Mouse (Mus musculus): ENCODE data around the gene Tmem63a. TPM values are rescaled to one million over a fixed set of nuclear protein-coding genes. Genes with fewer than 3 reads are reported as not detected.

Tmem63a gene
- polyA plus RNA-seq, 1 experiment from 2014 or later: 12.1 TPM

GRCm38 (mm10) chr1:181011601-181012000 is 69.5 kb downstream of the Tmem63a start:
- WGBS: 63% methylated on average over 5 of the region's 5 CpGs
- no peak overlapping the region for H3K9ac ChIP-seq (replicated peaks)
- H3K27me3 ChIP-seq: peaks cover 7% of the 10 kb centered on the region; the same call in 1 of the 2 replicates
- no peak overlapping the region for H3K4me3 ChIP-seq (replicated peaks)
- H3K27ac ChIP-seq: no peak overlapping the region
- no peaks in the 10 kb centered on the region for H3K9me3 ChIP-seq
- H3K4me1 ChIP-seq (replicated peaks): peaks cover 7% of the 10 kb centered on the region
- no peak for ATAC-seq (ENCODE audit: insufficient number of reproducible peaks, insufficient read depth, low FRiP score, low TSS enrichment, low read depth)
- no peaks in the 10 kb centered on the region for H3K36me3 ChIP-seq
- H3K4me2 ChIP-seq: no peak overlapping the region

- no peaks in the 10 kb centered on the region for H3K36me3 ChIP-seq
- no peak overlapping the region for H3K9ac ChIP-seq (replicated peaks)
- peaks cover 13% of the 10 kb centered on the region for H3K4me1 ChIP-seq (replicated peaks)
- no peak overlapping the region for H3K27ac ChIP-seq
- peaks cover 7% of the 10 kb centered on the region; the same call in 1 of the 2 replicates for H3K27me3 ChIP-seq
- no peak overlapping the region for H3K4me2 ChIP-seq
- no peak overlapping the region for H3K4me3 ChIP-seq (replicated peaks)
- WGBS: 80% methylated on average over 3 of the region's 3 CpGs
- H3K9me3 ChIP-seq: no peaks in the 10 kb centered on the region
- ATAC-seq (ENCODE audit: insufficient number of reproducible peaks, insufficient read depth, low FRiP score, low TSS enrichment, low read depth): no peak
These were observed 70.3 kb downstream of the Tmem63a start for GRCm38 (mm10) chr1:181012416-181012815.

DNA sequence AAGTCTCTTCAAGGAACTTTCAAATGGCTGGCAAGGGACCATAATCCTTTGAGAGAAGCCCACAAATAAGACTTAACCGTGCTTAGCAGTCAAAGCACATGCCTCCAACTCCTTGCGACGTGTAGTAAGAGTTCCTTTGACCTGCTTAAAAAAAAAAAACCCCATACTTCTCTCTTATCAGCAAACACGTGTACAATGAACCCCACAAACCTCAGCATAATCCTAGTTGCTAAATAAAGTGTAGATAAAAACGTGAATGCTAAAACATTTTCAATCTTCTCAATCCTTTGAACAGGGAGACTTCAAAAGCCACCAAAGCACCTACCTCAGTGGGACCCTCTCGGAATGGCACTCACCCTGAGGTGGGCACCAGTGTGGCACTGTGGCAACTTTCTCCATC is 71.3 kb downstream of the Tmem63a start:
- no peak for ATAC-seq (ENCODE audit: insufficient number of reproducible peaks, insufficient read depth, low FRiP score, low TSS enrichment, low read depth)
- no peaks in the 10 kb centered on the region for H3K36me3 ChIP-seq
- 80% methylated on average over 6 of the region's 6 CpGs for WGBS
- H3K9ac ChIP-seq (replicated peaks): no peak overlapping the region
- no peak overlapping the region for H3K27ac ChIP-seq
- no peak overlapping the region for H3K4me2 ChIP-seq
- peaks cover 13% of the 10 kb centered on the region for H3K4me1 ChIP-seq (replicated peaks)
- peaks cover 13% of the 10 kb centered on the region; the same call in 1 of the 2 replicates for H3K27me3 ChIP-seq
- H3K9me3 ChIP-seq: no peaks in the 10 kb centered on the region
- no peak overlapping the region for H3K4me3 ChIP-seq (replicated peaks)

DNA sequence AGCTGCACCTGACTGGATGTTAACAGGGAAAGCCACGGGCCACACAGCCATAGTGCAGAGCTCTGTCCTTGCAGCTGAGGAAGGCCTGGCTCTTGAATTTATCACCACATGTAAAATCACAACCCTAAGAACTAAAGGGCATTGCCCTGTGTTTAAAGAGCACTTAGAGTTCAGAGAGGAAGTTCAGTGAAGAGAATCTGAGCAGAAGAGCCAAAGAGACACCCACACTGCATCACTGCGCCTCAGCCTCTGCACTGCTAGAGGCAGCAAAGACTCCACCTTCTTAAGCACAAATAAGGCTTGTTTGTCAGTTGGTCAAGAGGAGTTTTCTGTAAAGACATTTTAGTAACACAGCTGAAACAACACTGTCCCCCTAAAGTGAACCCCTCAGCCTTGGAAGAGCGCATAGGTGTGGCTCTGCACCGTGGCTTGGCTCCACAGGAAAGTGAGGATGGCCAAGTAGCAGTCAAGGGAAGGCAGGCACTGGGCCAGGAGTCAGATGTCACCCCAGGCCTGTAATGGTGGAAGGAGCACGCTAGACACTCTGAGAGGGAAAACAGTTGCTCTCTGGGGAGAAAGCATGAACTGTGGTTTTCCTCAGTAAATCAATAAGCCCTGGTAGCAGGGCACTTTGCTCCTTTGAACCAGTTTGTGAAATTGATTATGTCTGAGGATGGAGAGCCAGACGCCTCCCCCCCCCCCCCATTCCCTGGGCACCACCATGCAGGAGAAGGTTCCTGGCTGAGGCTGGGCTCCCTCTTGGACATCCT is 72.8 kb downstream of the Tmem63a start:
- no peak overlapping the region for H3K9ac ChIP-seq (replicated peaks)
- no peaks in the 10 kb centered on the region for H3K36me3 ChIP-seq
- H3K4me2 ChIP-seq: no peak overlapping the region
- no peak overlapping the region for H3K4me3 ChIP-seq (replicated peaks)
- no peak overlapping the region for H3K27ac ChIP-seq
- H3K27me3 ChIP-seq: peaks cover 13% of the 10 kb centered on the region; the same call in 1 of the 2 replicates
- ATAC-seq (ENCODE audit: insufficient number of reproducible peaks, insufficient read depth, low FRiP score, low TSS enrichment, low read depth): no peak
- WGBS: 73% methylated on average over 5 of the region's 6 CpGs
- no peaks in the 10 kb centered on the region for H3K9me3 ChIP-seq
- H3K4me1 ChIP-seq (replicated peaks): peaks cover 13% of the 10 kb centered on the region

DNA sequence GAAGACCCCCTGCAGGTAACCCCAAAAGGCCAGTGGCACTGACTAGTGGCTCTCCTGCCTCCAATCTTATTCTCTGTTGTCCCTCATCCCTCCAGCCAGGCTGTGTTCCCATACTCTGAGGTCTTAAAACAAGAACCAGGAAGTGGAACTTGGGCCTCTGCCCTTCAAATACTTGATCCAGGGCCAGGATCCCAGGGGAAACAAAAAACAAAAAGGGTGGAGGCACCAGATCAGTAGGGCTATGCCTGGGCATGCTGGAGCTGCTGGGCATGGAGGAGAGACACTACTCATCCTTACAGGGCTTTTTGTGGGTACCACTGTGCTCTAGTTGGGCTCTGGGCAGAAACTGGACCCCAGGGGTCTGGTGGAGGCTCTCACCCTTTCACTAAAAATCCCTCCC is 73.4 kb downstream of the Tmem63a start:
- Histone ChIP-seq H3K36me3 (no peaks in the 10 kb centered on the region), H3K4me3 (replicated peaks) (no peak overlapping the region), H3K27me3 (peaks cover 13% of the 10 kb centered on the region), H3K4me1 (replicated peaks) (peaks cover 13% of the 10 kb centered on the region), H3K9me3 (no peaks in the 10 kb centered on the region), H3K4me2 (no peak overlapping the region), H3K27ac (no peak overlapping the region), H3K9ac (replicated peaks) (no peak overlapping the region)
- ATAC-seq (ENCODE audit: insufficient number of reproducible peaks, insufficient read depth, low FRiP score, low TSS enrichment, low read depth): no peak

DNA sequence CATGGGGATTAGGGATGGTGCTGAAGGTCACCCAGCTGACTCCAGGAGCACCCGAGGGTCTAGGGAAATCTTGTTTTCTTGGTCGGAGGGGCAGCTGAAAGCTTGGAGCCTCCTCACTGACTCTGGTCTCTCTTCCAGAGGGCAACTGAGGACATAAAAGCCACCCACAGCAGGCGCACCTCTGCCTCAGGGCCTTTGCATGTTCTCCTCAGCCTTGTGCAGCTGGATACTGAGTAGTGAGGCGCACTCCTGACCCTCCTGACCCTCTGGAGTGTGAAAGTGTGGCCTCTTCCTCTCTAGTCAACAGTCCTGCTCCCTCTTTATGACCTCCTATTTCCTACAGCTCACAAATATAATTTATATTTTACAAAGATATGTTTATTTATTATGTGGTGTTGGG is 73.9 kb downstream of the Tmem63a start:
- Histone ChIP-seq H3K27me3 (peaks cover 13% of the 10 kb centered on the region), H3K36me3 (no peaks in the 10 kb centered on the region), H3K4me3 (replicated peaks) (0 out of 2 replicates have a peak overlapping the region, but pooled peaks have one; percentile 51), H3K27ac (no peak overlapping the region), H3K4me2 (peak overlapping the region; percentile 100), H3K9me3 (no peaks in the 10 kb centered on the region), H3K4me1 (replicated peaks) (peaks cover 13% of the 10 kb centered on the region), H3K9ac (replicated peaks) (no peak overlapping the region)
- ATAC-seq (ENCODE audit: insufficient number of reproducible peaks, insufficient read depth, low FRiP score, low TSS enrichment, low read depth): no peak
- WGBS: 78% methylated on average over 4 of the region's 4 CpGs

- H3K27ac ChIP-seq: 0 out of 2 replicates have a peak overlapping the region, but pooled peaks have one; percentile 53
- ATAC-seq (ENCODE audit: insufficient number of reproducible peaks, insufficient read depth, low FRiP score, low TSS enrichment, low read depth): peak; percentile 21; the same call in 1 of the 2 replicates
These were observed 74.5 kb downstream of the Tmem63a start for GRCm38 (mm10) chr1:181016532-181017131.

GRCm38 (mm10) chr1:181017212-181017711 is 75.1 kb downstream of the Tmem63a start:
- H3K4me3 ChIP-seq (replicated peaks): peak overlapping the region; percentile 51
- H3K9me3 ChIP-seq: no peaks in the 10 kb centered on the region
- H3K27ac ChIP-seq: 0 out of 2 replicates have a peak overlapping the region, but pooled peaks have one; percentile 53
- H3K4me1 ChIP-seq (replicated peaks): peaks cover 13% of the 10 kb centered on the region
- 2% methylated on average over 22 of the region's 22 CpGs for WGBS
- H3K9ac ChIP-seq (replicated peaks): peak overlapping the region; percentile 59
- peak overlapping the region; percentile 100 for H3K4me2 ChIP-seq
- H3K27me3 ChIP-seq: peaks cover 13% of the 10 kb centered on the region
- no peaks in the 10 kb centered on the region for H3K36me3 ChIP-seq
- peak; percentile 79 for ATAC-seq (ENCODE audit: insufficient number of reproducible peaks, insufficient read depth, low FRiP score, low TSS enrichment, low read depth)

More at GRCm38 (mm10) chr1:181016532-181017131, 74.5 kb downstream of the Tmem63a start:
- peak overlapping the region; percentile 100 for H3K4me2 ChIP-seq
- peaks cover 13% of the 10 kb centered on the region for H3K4me1 ChIP-seq (replicated peaks)
- no peaks in the 10 kb centered on the region for H3K36me3 ChIP-seq
- peak overlapping the region; percentile 51 for H3K4me3 ChIP-seq (replicated peaks)
- 5% methylated on average over 21 of the region's 21 CpGs for WGBS
- H3K9ac ChIP-seq (replicated peaks): peak overlapping the region; percentile 59
- peaks cover 13% of the 10 kb centered on the region for H3K27me3 ChIP-seq
- H3K9me3 ChIP-seq: no peaks in the 10 kb centered on the region

DNA sequence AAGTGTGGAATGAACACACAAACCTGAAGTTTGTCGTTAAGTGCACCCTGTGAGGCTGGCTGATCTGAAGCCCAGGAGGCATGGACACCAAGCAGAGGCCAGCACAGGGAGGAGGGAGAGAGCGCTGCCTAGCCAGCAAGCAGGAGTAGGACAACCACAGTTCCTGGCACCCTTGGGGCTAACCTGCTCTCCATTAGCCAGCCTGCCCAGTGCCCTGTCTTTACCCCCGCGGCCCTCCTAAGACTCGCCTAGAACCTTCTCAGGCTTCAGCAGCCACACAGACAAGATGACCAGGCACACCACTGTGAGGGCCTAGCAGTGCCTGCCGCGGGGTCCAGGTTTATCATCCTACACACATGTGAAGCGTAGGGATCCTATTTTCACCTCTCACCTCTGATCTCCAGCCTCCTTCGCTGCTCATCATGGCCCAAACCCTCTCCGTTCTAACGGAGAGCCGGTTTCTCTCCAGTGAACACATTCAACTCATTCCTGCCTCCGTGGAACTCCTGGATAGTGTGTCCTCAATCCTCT is 75.8 kb downstream of the Tmem63a start:
- Histone ChIP-seq H3K4me3 (replicated peaks) (no peak overlapping the region), H3K4me1 (replicated peaks) (peaks cover 13% of the 10 kb centered on the region), H3K9ac (replicated peaks) (no peak overlapping the region), H3K4me2 (0 out of 2 replicates have a peak overlapping the region, but pooled peaks have one; percentile 100), H3K9me3 (no peaks in the 10 kb centered on the region), H3K27ac (no peak overlapping the region), H3K27me3 (peaks cover 13% of the 10 kb centered on the region), H3K36me3 (no peaks in the 10 kb centered on the region)
- WGBS: 71% methylated on average over 13 of the region's 13 CpGs
- no peak for ATAC-seq (ENCODE audit: insufficient number of reproducible peaks, insufficient read depth, low FRiP score, low TSS enrichment, low read depth)

GRCm38 (mm10) chr1:181020756-181021487 is 78.8 kb downstream of the Tmem63a start, which contains the start of gene Ephx1:
Gene Ephx1 (minus strand): TSS chr1:181020904.
- ATAC-seq (ENCODE audit: insufficient number of reproducible peaks, insufficient read depth, low FRiP score, low TSS enrichment, low read depth): no peak
- Histone ChIP-seq H3K4me3 (replicated peaks) (no peak within 1 kb of the TSS), H3K27ac (no peak within 1 kb of the TSS), H3K27me3 (peaks cover 8% of the 10 kb centered on the region), H3K9me3 (no peaks in the 10 kb centered on the region), H3K4me2 (no peak within 1 kb of the TSS), H3K9ac (replicated peaks) (no peak within 1 kb of the TSS), H3K36me3 (no peaks in the 10 kb centered on the region), H3K4me1 (replicated peaks) (peaks cover 13% of the 10 kb centered on the region)
- WGBS: 58% methylated on average over 5 of the region's 5 CpGs
